In genomic region chr2:181918501-181918900, GRCm38 (mm10) we compare ENCODE assay signal across 8 mouse cellular contexts. TPM values are rescaled to one million over a fixed set of nuclear protein-coding genes. Genes with fewer than 3 reads are reported as not detected.
DNase-seq lines count a peak whose midpoint lies in the region; ATAC-seq and TF ChIP-seq lines count a peak whose summit lies in the region.

No protein-coding gene starts in this region.

- H3K4me1 ChIP-seq in hindbrain, embryonic 10.5 days (replicated peaks): no peaks in the 10 kb centered on the region
- H3K4me1 ChIP-seq in hindbrain, embryonic 12.5 days: no peaks in the 10 kb centered on the region
- H3K4me1 ChIP-seq in forebrain, embryonic 15.5 days: no peaks in the 10 kb centered on the region
- no peaks in the 10 kb centered on the region for H3K4me1 ChIP-seq in limb, embryonic 14.5 days (ENCODE audit: control insufficient read depth, insufficient read depth, low read length)

- no peak overlapping the region for H3K4me2 ChIP-seq in hindbrain, embryonic 12.5 days (replicated peaks)
- H3K4me2 ChIP-seq in forebrain, embryonic 15.5 days (replicated peaks): no peak overlapping the region
- no peak overlapping the region for H3K4me2 ChIP-seq in limb, embryonic 14.5 days (replicated peaks; ENCODE audit: low read depth, low read length, severe bottlenecking)

- DNase-seq in hindbrain, embryonic 10.5 days (ENCODE audit: low spot score): peak; percentile 69
- peak; percentile 51 for DNase-seq in CD4-positive helper T cell, adult 2 months (ENCODE audit: low read depth, low spot score)
- peak; percentile 100 for DNase-seq in ZHBTc4 (ENCODE audit: low read depth, low spot score)
- peak; percentile 6 for DNase-seq in limb, embryonic 14.5 days (ENCODE audit: low spot score)
- DNase-seq in retina, adult 2 months (ENCODE audit: low read depth, low spot score): peak; percentile 6
- DNase-seq in layer of hippocampus, postnatal 36 days: no peak

- H3K9me3 ChIP-seq in hindbrain, embryonic 10.5 days: no peaks in the 10 kb centered on the region
- no peaks in the 10 kb centered on the region for H3K9me3 ChIP-seq in hindbrain, embryonic 12.5 days (replicated peaks)
- no peaks in the 10 kb centered on the region for H3K9me3 ChIP-seq in forebrain, embryonic 15.5 days
- no peaks in the 10 kb centered on the region for H3K9me3 ChIP-seq in limb, embryonic 14.5 days (ENCODE audit: control insufficient read depth, low read length)

- no peak overlapping the region for H3K9ac ChIP-seq in hindbrain, embryonic 12.5 days
- no peak overlapping the region for H3K9ac ChIP-seq in forebrain, embryonic 15.5 days (replicated peaks)
- H3K9ac ChIP-seq in limb, embryonic 14.5 days (ENCODE audit: low read depth, low read length, severe bottlenecking): no peak overlapping the region

- ATAC-seq in hindbrain, embryonic 12.5 days (ENCODE audit: low FRiP score): no peak
- peak; percentile 93 for ATAC-seq in forebrain, embryonic 15.5 days (replicated peaks)
- no peak; the same call in 1 of the 2 replicates for ATAC-seq in limb, embryonic 14.5 days (ENCODE audit: low FRiP score, low read depth)

- WGBS in hindbrain, embryonic 10.5 days: 49% methylated on average over 3 of the region's 3 CpGs
- WGBS in hindbrain, embryonic 12.5 days: 49% methylated on average over 3 of the region's 3 CpGs
- WGBS in forebrain, embryonic 15.5 days: 48% methylated on average over 3 of the region's 3 CpGs
- 50% methylated on average over 3 of the region's 3 CpGs for WGBS in limb, embryonic 14.5 days

- no peaks in the 10 kb centered on the region for H3K36me3 ChIP-seq in hindbrain, embryonic 10.5 days
- H3K36me3 ChIP-seq in hindbrain, embryonic 12.5 days: no peaks in the 10 kb centered on the region
- no peaks in the 10 kb centered on the region for H3K36me3 ChIP-seq in forebrain, embryonic 15.5 days
- H3K36me3 ChIP-seq in limb, embryonic 14.5 days (ENCODE audit: control insufficient read depth, insufficient read depth, low read length): no peaks in the 10 kb centered on the region

- H3K27ac ChIP-seq in hindbrain, embryonic 10.5 days: no peak overlapping the region
- H3K27ac ChIP-seq in hindbrain, embryonic 12.5 days: no peak overlapping the region
- no peak overlapping the region for H3K27ac ChIP-seq in forebrain, embryonic 15.5 days (replicated peaks)
- H3K27ac ChIP-seq in limb, embryonic 14.5 days (replicated peaks; ENCODE audit: low read depth, low read length): no peak overlapping the region

- H3K27me3 ChIP-seq in hindbrain, embryonic 10.5 days (ENCODE audit: insufficient read depth, poor library complexity, severe bottlenecking): no peaks in the 10 kb centered on the region
- no peaks in the 10 kb centered on the region for H3K27me3 ChIP-seq in hindbrain, embryonic 12.5 days
- no peaks in the 10 kb centered on the region for H3K27me3 ChIP-seq in forebrain, embryonic 15.5 days
- no peaks in the 10 kb centered on the region for H3K27me3 ChIP-seq in limb, embryonic 14.5 days (ENCODE audit: control insufficient read depth, insufficient read depth, low read length)

- no peak for TF ChIP-seq POLR2A in limb, embryonic 14.5 days (IDR thresholded peaks at IDR 0.05; ENCODE audit: borderline replicate concordance, extremely low read depth, insufficient read depth, insufficient read length)

- H3K4me3 ChIP-seq in hindbrain, embryonic 10.5 days: no peak overlapping the region
- H3K4me3 ChIP-seq in hindbrain, embryonic 12.5 days: no peak overlapping the region
- no peak overlapping the region for H3K4me3 ChIP-seq in forebrain, embryonic 15.5 days
- H3K4me3 ChIP-seq in limb, embryonic 14.5 days (replicated peaks; ENCODE audit: low read length): no peak overlapping the region

RNA-seq across cellular contexts. Expression of gene Polr3k, which starts 54.4 kb away (rescaled TPM):
- polyA plus RNA-seq in hindbrain, embryonic 10.5 days (2016; fragmentation: Nextera tagmentation; extraction: Ambion mirVana): 99.1 and 102 TPM in 2 replicates
- polyA plus RNA-seq in hindbrain, embryonic 12.5 days (2016; fragmentation: Nextera tagmentation; extraction: Ambion mirVana): 86.2 and 92.4 TPM in 2 replicates
- polyA plus RNA-seq in forebrain, embryonic 15.5 days (2015; fragmentation: Nextera tagmentation; extraction: Ambion mirVana): 104 and 106 TPM in 2 replicates
- 24.5 and 27.1 TPM in 2 replicates for polyA plus RNA-seq in limb, embryonic 14.5 days (2012; rRNA removed)
- 66.4 and 67.2 TPM in 2 replicates for polyA plus RNA-seq in limb, embryonic 14.5 days (2014; fragmentation: Nextera tagmentation; extraction: Ambion mirVana)
- 10 to 100 TPM; 29.5 to 36.2 TPM for total RNA-seq in layer of hippocampus, postnatal 36 days (2021)

Comparison
In these comparisons a context has a peak if more than half of its experiments do, and no peak if none do; other contexts are left out.
1. DNase-seq: peak in hindbrain, embryonic 10.5 days (single experiment), CD4-positive helper T cell, adult 2 months (single experiment), ZHBTc4 (single experiment), limb, embryonic 14.5 days (single experiment) and retina, adult 2 months (single experiment); none in layer of hippocampus, postnatal 36 days (0 of 2).